Mouse (Mus musculus): Measurements from ENCODE around the gene Pitpnm1.

DNA sequence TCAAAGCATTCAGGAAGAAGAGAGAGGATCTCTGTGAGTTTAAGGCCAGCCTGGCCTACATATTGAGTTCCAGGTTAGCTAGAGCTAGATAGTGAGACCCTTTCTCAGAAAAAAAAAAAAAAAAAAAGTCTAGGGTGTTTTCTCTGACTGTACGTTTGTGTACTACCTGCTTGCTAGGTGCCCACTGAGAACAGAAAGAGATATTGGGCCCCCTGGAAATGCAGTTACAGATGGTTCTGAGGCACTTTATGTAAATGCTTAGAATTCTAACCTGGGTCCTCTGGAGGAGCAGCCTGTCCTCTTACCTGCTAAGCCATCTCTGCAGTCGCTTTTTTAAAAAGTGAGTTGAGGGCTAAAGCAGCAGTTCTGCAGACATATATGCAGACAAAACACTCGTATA, 4.0 kb upstream of the Pitpnm1 start:
- TF ChIP-seq CTCF (IDR thresholded peaks at IDR 0.05; ENCODE audit: borderline replicate concordance, insufficient read depth, low read length) (no peak), POLR2A (IDR thresholded peaks at IDR 0.05; ENCODE audit: low read depth, low read length) (no peak)
